Mouse (Mus musculus): ENCODE measurements around the gene Cd300a. TPM values are rescaled to one million over a fixed set of nuclear protein-coding genes. Genes with fewer than 3 reads are reported as not detected.

Cd300a gene
- polyA plus RNA-seq, 1 experiment from 2014 or later: 0.79 TPM

DNA sequence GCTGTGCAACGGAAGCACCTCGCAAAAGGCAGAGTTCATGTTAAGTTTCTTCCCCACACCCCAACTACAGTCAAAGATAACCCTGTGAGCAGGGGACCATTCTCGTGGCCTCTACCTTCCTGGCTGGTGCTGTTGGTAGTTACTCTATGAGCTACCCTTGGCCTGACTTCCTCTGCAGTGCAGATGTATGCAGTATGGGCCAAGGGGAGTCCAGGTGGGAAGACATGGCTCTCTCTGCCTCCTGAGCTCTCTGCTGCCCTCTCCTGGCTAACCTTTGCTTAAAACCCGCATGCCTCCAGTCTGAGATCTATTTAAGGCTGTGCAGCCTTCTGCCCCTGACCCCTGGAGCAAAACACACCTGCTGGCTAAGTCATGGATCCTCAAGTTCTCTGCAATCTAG, 34.1 kb downstream of the Cd300a start:
- 0 out of 2 replicates have a peak, but pooled peaks cover 6% of the 10 kb centered on the region for H3K9me3 ChIP-seq (replicated peaks)
- no peak overlapping the region for H3K27ac ChIP-seq

GRCm38 (mm10) chr11:114929581-114929980, 39.7 kb downstream of the Cd300a start:
- WGBS: 93% methylated on average over 2 of the region's 2 CpGs
- ATAC-seq (ENCODE audit: low FRiP score): no peak
- H3K27ac ChIP-seq: no peak overlapping the region
- H3K4me3 ChIP-seq: no peak overlapping the region
- H3K4me2 ChIP-seq (replicated peaks): no peak overlapping the region
- no peaks in the 10 kb centered on the region for H3K9me3 ChIP-seq (replicated peaks)
- no peaks in the 10 kb centered on the region for H3K4me1 ChIP-seq
- H3K27me3 ChIP-seq: no peaks in the 10 kb centered on the region
- no peaks in the 10 kb centered on the region for H3K36me3 ChIP-seq
- no peak overlapping the region for H3K9ac ChIP-seq

More for the DNA sequence above, 34.1 kb downstream of the Cd300a start:
- no peak overlapping the region for H3K4me3 ChIP-seq
- no peaks in the 10 kb centered on the region for H3K4me1 ChIP-seq
- no peak overlapping the region for H3K9ac ChIP-seq
- H3K4me2 ChIP-seq (replicated peaks): no peak overlapping the region
- ATAC-seq (ENCODE audit: low FRiP score): no peak
- 73% methylated on average over 4 of the region's 4 CpGs for WGBS
- no peaks in the 10 kb centered on the region for H3K27me3 ChIP-seq
- H3K36me3 ChIP-seq: no peaks in the 10 kb centered on the region

DNA sequence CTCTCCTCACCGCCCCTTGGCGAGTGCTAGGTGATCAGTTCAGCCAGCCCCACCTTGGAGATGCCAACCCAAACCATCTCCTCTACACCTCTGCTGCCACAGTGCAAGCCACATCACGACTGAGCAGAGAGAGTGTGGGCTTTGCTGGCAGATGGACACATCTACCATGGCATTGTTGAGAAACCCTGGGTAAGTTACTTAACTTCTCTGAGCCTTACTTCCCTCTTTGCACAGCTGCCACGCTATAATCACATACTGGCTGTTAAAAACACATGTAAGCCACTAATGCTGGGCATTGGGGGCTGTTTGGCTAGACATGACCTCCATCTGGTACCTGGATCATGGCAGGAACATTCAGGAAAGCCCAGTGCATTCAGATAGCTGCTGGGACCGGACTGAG, 41.2 kb downstream of the Cd300a start:
- Histone ChIP-seq H3K27ac (no peak overlapping the region), H3K4me1 (no peaks in the 10 kb centered on the region), H3K9me3 (replicated peaks) (no peaks in the 10 kb centered on the region), H3K4me2 (replicated peaks) (no peak overlapping the region), H3K27me3 (no peaks in the 10 kb centered on the region), H3K9ac (no peak overlapping the region), H3K36me3 (no peaks in the 10 kb centered on the region), H3K4me3 (no peak overlapping the region)
- ATAC-seq (ENCODE audit: low FRiP score): no peak
- 82% methylated on average over 5 of the region's 5 CpGs for WGBS

GRCm38 (mm10) chr11:114933591-114933990, 43.8 kb downstream of the Cd300a start:
- Histone ChIP-seq H3K4me1 (no peaks in the 10 kb centered on the region), H3K27ac (no peak overlapping the region), H3K9ac (no peak overlapping the region), H3K36me3 (no peaks in the 10 kb centered on the region), H3K4me3 (no peak overlapping the region), H3K9me3 (replicated peaks) (no peaks in the 10 kb centered on the region), H3K27me3 (no peaks in the 10 kb centered on the region), H3K4me2 (replicated peaks) (no peak overlapping the region)
- ATAC-seq (ENCODE audit: low FRiP score): no peak
- 83% methylated on average over 4 of the region's 4 CpGs for WGBS

DNA sequence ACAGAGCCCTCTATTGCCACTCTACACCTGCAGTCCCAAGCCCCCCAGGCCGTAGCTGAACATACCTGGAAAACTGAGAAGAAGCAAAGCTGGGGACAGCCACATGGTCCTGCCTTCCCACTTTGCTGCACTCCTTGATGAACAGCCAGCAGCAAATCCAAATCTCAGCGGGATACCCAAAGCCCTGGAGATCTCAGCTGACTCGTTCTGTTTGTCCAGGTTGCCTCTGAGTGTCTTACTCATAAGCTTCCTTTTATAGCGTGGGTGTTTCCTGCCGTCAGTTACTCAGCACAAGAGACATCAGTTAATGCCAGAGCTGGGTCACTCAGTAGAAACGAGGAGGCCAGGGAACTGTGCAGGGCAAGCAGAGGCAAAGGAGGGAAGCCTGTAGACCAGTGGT, 44.3 kb downstream of the Cd300a start, which contains the start of gene Cd300lb:
Gene Cd300lb (minus strand): TSS at position 243 of the 400 bp plus-strand sequence.
- Histone ChIP-seq H3K36me3 (no peaks in the 10 kb centered on the region), H3K4me1 (no peaks in the 10 kb centered on the region), H3K9me3 (replicated peaks) (no peaks in the 10 kb centered on the region), H3K27me3 (no peaks in the 10 kb centered on the region), H3K27ac (no peak within 1 kb of the TSS), H3K4me3 (no peak within 1 kb of the TSS), H3K4me2 (replicated peaks) (no peak within 1 kb of the TSS), H3K9ac (no peak within 1 kb of the TSS)
- no peak for ATAC-seq (ENCODE audit: low FRiP score)
- 69% methylated on average over 6 of the region's 6 CpGs for WGBS

Other genes with a start within 250 kb of the Cd300a start
- 787 and 856 TPM in 2 replicates for gene Rpl38, start 221.5 kb upstream of the Cd300a start, polyA plus RNA-seq (2016; fragmentation: Nextera tagmentation; extraction: Ambion mirVana)
- gene Ttyh2, start 214.6 kb upstream of the Cd300a start, polyA plus RNA-seq (2016; fragmentation: Nextera tagmentation; extraction: Ambion mirVana): 18.0 and 23.8 TPM in 2 replicates
- gene Dnaic2, start 162.6 kb upstream of the Cd300a start, polyA plus RNA-seq (2016; fragmentation: Nextera tagmentation; extraction: Ambion mirVana): 3.3 and 4.5 TPM in 2 replicates
- 2.2 and 3.0 TPM in 2 replicates for gene Kif19a, start 124.7 kb upstream of the Cd300a start, polyA plus RNA-seq (2016; fragmentation: Nextera tagmentation; extraction: Ambion mirVana)
- gene Btbd17, start 94.1 kb upstream of the Cd300a start, polyA plus RNA-seq (2016; fragmentation: Nextera tagmentation; extraction: Ambion mirVana): 32.2 and 37.3 TPM in 2 replicates
- gene Gpr142, start 91.1 kb upstream of the Cd300a start, polyA plus RNA-seq (2016; fragmentation: Nextera tagmentation; extraction: Ambion mirVana): not detected in 2 replicates
- 29.7 and 30.0 TPM in 2 replicates for gene Gprc5c, start 38.9 kb upstream of the Cd300a start, polyA plus RNA-seq (2016; fragmentation: Nextera tagmentation; extraction: Ambion mirVana)
- gene Cd300lb, start 44.3 kb downstream of the Cd300a start, polyA plus RNA-seq (2016; fragmentation: Nextera tagmentation; extraction: Ambion mirVana): not detected in 2 replicates
- not detected in 2 replicates for gene Cd300c, start 79.1 kb downstream of the Cd300a start, polyA plus RNA-seq (2016; fragmentation: Nextera tagmentation; extraction: Ambion mirVana)
- gene Cd300ld, start 99.9 kb downstream of the Cd300a start, polyA plus RNA-seq (2016; fragmentation: Nextera tagmentation; extraction: Ambion mirVana): 0.10 and 0.12 TPM in 2 replicates
- 0.76 and 1.5 TPM in 2 replicates for gene Cd300c2, start 111.8 kb downstream of the Cd300a start, polyA plus RNA-seq (2016; fragmentation: Nextera tagmentation; extraction: Ambion mirVana)
- gene Cd300ld2, start 126.2 kb downstream of the Cd300a start, polyA plus RNA-seq (2016; fragmentation: Nextera tagmentation; extraction: Ambion mirVana): not detected in 2 replicates
- gene Cd300ld4, start 137.0 kb downstream of the Cd300a start, polyA plus RNA-seq (2016; fragmentation: Nextera tagmentation; extraction: Ambion mirVana): not detected in 2 replicates
- not detected in 2 replicates for gene Cd300ld5, start 147.7 kb downstream of the Cd300a start, polyA plus RNA-seq (2016; fragmentation: Nextera tagmentation; extraction: Ambion mirVana)
- not detected in 2 replicates for gene Cd300ld3, start 158.4 kb downstream of the Cd300a start, polyA plus RNA-seq (2016; fragmentation: Nextera tagmentation; extraction: Ambion mirVana)
- gene Cd300e, start 172.1 kb downstream of the Cd300a start, polyA plus RNA-seq (2016; fragmentation: Nextera tagmentation; extraction: Ambion mirVana): not detected in 2 replicates
- gene Rab37, start 201.4 kb downstream of the Cd300a start, polyA plus RNA-seq (2016; fragmentation: Nextera tagmentation; extraction: Ambion mirVana): 1.1 and 1.5 TPM in 2 replicates
- 0.27 TPM in 1 of 2 replicates, not detected in the other for gene Cd300lf, start 244.0 kb downstream of the Cd300a start, polyA plus RNA-seq (2016; fragmentation: Nextera tagmentation; extraction: Ambion mirVana)

All from hindbrain, embryonic 12.5 days (tissue).